Mouse (Mus musculus): ENCODE data around the gene Zfhx2.

GRCm38 (mm10) chr14:55029034-55029698, 63.0 kb downstream of the Zfhx2 start:
- TF ChIP-seq POLR2A (IDR thresholded peaks at IDR 0.05; ENCODE audit: control insufficient read depth, extremely low read depth, insufficient read depth, low read length, poor library complexity) (no peak), CTCF (IDR thresholded peaks at IDR 0.05; ENCODE audit: borderline replicate concordance, control insufficient read depth, extremely low read depth, insufficient read depth, low read length, poor library complexity) (peak; percentile 44; the same call in 1 of the 2 replicates)
